Mouse (Mus musculus): ENCODE data around the gene Vsig1.
A peak's percentile ranks its signal among the peaks of the same experiment; 100 is the strongest.

The Vsig1 gene

GRCm38 (mm10) chrX:140907360-140907759 is at the start of gene Vsig1:
Gene Vsig1 (plus strand): TSS chrX:140907608.
- DNase-seq = no peak

GRCm38 (mm10) chrX:140862760-140863159 is 44.6 kb upstream of the Vsig1 start:
- DNase-seq = no peak

- DNase-seq = no peak
These were observed 44.0 kb upstream of the Vsig1 start for GRCm38 (mm10) chrX:140863431-140863830.

- no peak for DNase-seq
These were observed 20.2 kb upstream of the Vsig1 start for GRCm38 (mm10) chrX:140887193-140887592.

- no peak for DNase-seq
These were observed 15.6 kb upstream of the Vsig1 start for GRCm38 (mm10) chrX:140891796-140892195.

GRCm38 (mm10) chrX:140903487-140903886 is 3.9 kb upstream of the Vsig1 start:
- no peak for DNase-seq

- no peak for DNase-seq
These were observed 13.9 kb downstream of the Vsig1 start for GRCm38 (mm10) chrX:140921321-140921720.

GRCm38 (mm10) chrX:140932066-140932465 is 24.7 kb downstream of the Vsig1 start:
- no peak for DNase-seq

GRCm38 (mm10) chrX:140933263-140933662 is 25.9 kb downstream of the Vsig1 start:
- no peak for DNase-seq

- no peak for DNase-seq
These were observed 28.9 kb downstream of the Vsig1 start for GRCm38 (mm10) chrX:140936271-140936670.

GRCm38 (mm10) chrX:140953618-140954017 is 46.2 kb downstream of the Vsig1 start:
- DNase-seq = no peak

- DNase-seq = peak; percentile 91
These were observed 49.0 kb downstream of the Vsig1 start, which contains the start of the genes Psmd10 and Atg4a for GRCm38 (mm10) chrX:140956272-140956940. Gene Psmd10 (minus strand): TSS chrX:140956728. Gene Atg4a (plus strand): TSS chrX:140956907.

- no peak for DNase-seq
These were observed 49.6 kb downstream of the Vsig1 start for GRCm38 (mm10) chrX:140956959-140957358.

GRCm38 (mm10) chrX:140978943-140979342 is 71.5 kb downstream of the Vsig1 start:
- no peak for DNase-seq

GRCm38 (mm10) chrX:140979546-140979945 is 72.1 kb downstream of the Vsig1 start:
- no peak for DNase-seq

GRCm38 (mm10) chrX:140980163-140980562 is 72.8 kb downstream of the Vsig1 start:
- no peak for DNase-seq

- DNase-seq = peak; percentile 40
These were observed 76.0 kb downstream of the Vsig1 start for GRCm38 (mm10) chrX:140983206-140983960.

GRCm38 (mm10) chrX:140984795-140985194 is 77.4 kb downstream of the Vsig1 start:
- no peak for DNase-seq

- DNase-seq = no peak
These were observed 77.8 kb downstream of the Vsig1 start for GRCm38 (mm10) chrX:140985256-140985655.

Data from kidney, adult 18-20 months (tissue).